Mouse (Mus musculus): ENCODE data around the gene Abhd17b. TPM values are rescaled to one million over a fixed set of nuclear protein-coding genes. Genes with fewer than 3 reads are reported as not detected.

The Abhd17b gene
- polyA plus RNA-seq (2014; fragmentation: Nextera tagmentation; extraction: Ambion mirVana): 39.2 and 42.7 TPM in 2 replicates

DNA sequence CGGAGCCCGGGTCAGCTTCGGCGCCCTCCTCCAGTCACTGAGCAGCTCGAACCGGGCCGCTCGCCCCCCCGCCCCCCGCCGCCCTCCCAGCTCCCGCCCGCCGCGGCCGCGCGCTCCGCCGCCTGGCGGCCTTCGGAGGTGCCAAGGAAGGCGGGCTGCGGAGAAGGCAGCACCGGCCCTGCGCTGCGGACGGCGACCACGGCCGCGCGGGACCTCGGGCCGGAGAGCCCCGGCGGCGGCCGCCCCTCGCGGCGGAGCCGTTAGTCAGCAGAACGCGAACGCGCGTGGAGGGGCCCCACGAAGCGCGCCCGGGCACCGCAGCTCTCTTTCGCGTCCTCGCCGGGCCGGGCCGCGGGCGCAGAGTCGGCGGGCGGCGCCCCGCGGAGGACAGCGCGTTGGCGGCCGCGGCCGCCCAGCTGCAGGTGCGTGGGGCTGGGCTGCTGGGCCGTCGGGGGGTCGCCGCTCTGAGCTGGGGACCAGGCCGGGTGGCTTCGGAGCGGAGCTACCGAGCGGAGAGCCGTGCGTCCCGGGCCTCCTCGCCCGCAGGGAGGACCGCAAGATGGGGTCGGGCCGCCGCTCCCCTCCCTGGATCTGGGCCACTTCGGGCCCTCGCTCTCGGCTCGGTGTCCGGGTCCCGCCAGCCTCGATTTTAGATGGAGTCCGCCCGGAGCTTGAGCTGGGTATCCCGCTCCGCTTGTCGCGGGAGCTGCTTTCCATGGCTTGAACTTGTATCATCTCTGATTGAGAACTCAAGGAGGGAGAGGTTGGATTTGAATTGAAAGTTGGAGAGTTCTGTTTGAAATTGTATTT, at the start of gene Abhd17b:
Gene Abhd17b (plus strand): TSS at position 14 of the 810 bp plus-strand sequence.
- WGBS: 0% methylated on average over 52 of the region's 105 CpGs
- H3K27ac ChIP-seq (replicated peaks; ENCODE audit: low read depth, low read length): peak within 1 kb of the TSS; percentile 97
- peak within 1 kb of the TSS; percentile 88 for H3K4me3 ChIP-seq (ENCODE audit: low read depth, low read length)
- H3K27me3 ChIP-seq (ENCODE audit: control insufficient read depth, insufficient read depth, low read length): no peaks in the 10 kb centered on the region
- H3K9me3 ChIP-seq (replicated peaks; ENCODE audit: control insufficient read depth, low read length): no peaks in the 10 kb centered on the region
- DNase-seq (ENCODE audit: low spot score): peak; percentile 64
- peak; percentile 57 for ATAC-seq (replicated peaks; ENCODE audit: insufficient number of reproducible peaks, low FRiP score, low TSS enrichment, low read depth)
- no peaks in the 10 kb centered on the region for H3K4me1 ChIP-seq (ENCODE audit: control insufficient read depth, insufficient read depth, low read length)
- H3K9ac ChIP-seq (replicated peaks; ENCODE audit: low read length): peak within 1 kb of the TSS; percentile 90
- H3K36me3 ChIP-seq (replicated peaks; ENCODE audit: control insufficient read depth, insufficient read depth, low read depth, low read length): no peaks in the 10 kb centered on the region
- peak within 1 kb of the TSS; percentile 64 for H3K4me2 ChIP-seq (ENCODE audit: low read depth, low read length)

DNA sequence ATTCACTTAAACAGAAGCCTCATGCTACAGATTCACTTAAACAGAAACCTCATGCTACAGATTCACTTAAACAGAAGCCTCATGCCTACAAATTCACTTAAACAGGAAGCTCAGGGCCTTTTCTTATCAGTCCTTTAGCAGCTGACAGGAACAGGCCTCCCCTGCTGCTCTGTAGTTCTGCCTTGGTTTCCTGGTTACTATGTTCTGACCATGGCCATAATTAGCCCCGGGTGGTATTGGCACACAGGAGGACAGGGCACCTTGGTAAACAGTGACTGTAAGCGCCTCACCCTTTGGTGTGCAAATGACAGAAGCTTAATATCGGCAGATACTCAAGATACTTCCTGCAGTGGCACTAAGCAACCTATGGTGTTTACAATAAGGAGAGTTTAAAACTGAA, 49.1 kb upstream of the Abhd17b start:
- no peaks in the 10 kb centered on the region for H3K4me1 ChIP-seq (ENCODE audit: control insufficient read depth, insufficient read depth, low read length)
- no peaks in the 10 kb centered on the region for H3K9me3 ChIP-seq (replicated peaks; ENCODE audit: control insufficient read depth, low read length)
- H3K4me2 ChIP-seq (ENCODE audit: low read depth, low read length): no peak overlapping the region
- no peak overlapping the region for H3K4me3 ChIP-seq (ENCODE audit: low read depth, low read length)
- DNase-seq (ENCODE audit: low spot score) (no peak), ATAC-seq (replicated peaks; ENCODE audit: insufficient number of reproducible peaks, low FRiP score, low TSS enrichment, low read depth) (no peak)
- no peak overlapping the region for H3K27ac ChIP-seq (replicated peaks; ENCODE audit: low read depth, low read length)
- 77% methylated on average over 3 of the region's 3 CpGs for WGBS
- H3K27me3 ChIP-seq (ENCODE audit: control insufficient read depth, insufficient read depth, low read length): no peaks in the 10 kb centered on the region
- H3K36me3 ChIP-seq (replicated peaks; ENCODE audit: control insufficient read depth, insufficient read depth, low read depth, low read length): no peaks in the 10 kb centered on the region
- H3K9ac ChIP-seq (replicated peaks; ENCODE audit: low read length): no peak overlapping the region

DNA sequence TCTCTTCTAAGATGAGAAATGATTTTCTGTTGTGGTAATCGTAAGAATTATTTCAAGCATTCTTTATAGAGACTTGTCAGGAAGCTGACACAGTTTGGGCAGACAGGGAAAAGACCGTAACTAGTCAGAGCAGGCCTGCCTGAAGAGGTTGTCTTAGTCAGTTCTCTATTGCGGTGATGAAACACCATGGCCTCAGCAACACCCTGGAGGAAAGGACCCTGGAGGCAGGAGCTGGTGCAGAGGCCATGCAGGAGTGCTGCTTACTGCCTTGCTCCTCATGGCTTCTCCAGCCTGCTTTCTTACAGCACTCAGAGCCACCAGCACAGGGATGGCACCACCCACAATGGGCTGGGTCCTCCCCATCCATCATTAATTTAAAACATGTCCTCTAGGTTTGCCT, 47.7 kb upstream of the Abhd17b start:
- Histone ChIP-seq H3K27ac (replicated peaks; ENCODE audit: low read depth, low read length) (no peak overlapping the region), H3K4me2 (ENCODE audit: low read depth, low read length) (no peak overlapping the region), H3K4me1 (ENCODE audit: control insufficient read depth, insufficient read depth, low read length) (no peaks in the 10 kb centered on the region), H3K27me3 (ENCODE audit: control insufficient read depth, insufficient read depth, low read length) (no peaks in the 10 kb centered on the region), H3K9ac (replicated peaks; ENCODE audit: low read length) (no peak overlapping the region), H3K9me3 (replicated peaks; ENCODE audit: control insufficient read depth, low read length) (no peaks in the 10 kb centered on the region), H3K36me3 (replicated peaks; ENCODE audit: control insufficient read depth, insufficient read depth, low read depth, low read length) (no peaks in the 10 kb centered on the region), H3K4me3 (ENCODE audit: low read depth, low read length) (no peak overlapping the region)
- ATAC-seq (replicated peaks; ENCODE audit: insufficient number of reproducible peaks, low FRiP score, low TSS enrichment, low read depth) (no peak), DNase-seq (ENCODE audit: low spot score) (no peak)
- WGBS: 89% methylated on average over 3 of the region's 3 CpGs

DNA sequence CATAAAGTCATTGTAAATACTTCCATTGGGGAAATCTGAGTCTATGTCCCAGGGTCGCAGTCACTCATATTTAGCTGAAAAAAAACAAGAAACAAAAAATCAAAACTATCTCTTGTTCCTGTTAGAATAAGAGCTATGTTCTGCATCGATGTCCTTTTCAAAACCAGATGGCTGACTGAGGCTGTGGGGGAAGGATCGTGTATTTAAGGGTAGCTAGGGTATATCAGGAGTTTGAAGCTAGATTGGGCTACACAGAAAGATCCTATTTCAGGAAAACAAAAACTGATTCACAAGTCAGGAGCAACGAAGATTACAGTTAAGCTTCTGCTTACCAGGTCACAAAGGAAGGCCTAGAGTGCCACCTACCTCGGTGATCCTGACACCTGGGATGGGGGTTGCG, 42.7 kb upstream of the Abhd17b start:
- WGBS: 71% methylated on average over 6 of the region's 6 CpGs
- Histone ChIP-seq H3K36me3 (replicated peaks; ENCODE audit: control insufficient read depth, insufficient read depth, low read depth, low read length) (no peaks in the 10 kb centered on the region), H3K27ac (replicated peaks; ENCODE audit: low read depth, low read length) (no peak overlapping the region), H3K4me3 (ENCODE audit: low read depth, low read length) (no peak overlapping the region), H3K9me3 (replicated peaks; ENCODE audit: control insufficient read depth, low read length) (no peaks in the 10 kb centered on the region), H3K27me3 (ENCODE audit: control insufficient read depth, insufficient read depth, low read length) (no peaks in the 10 kb centered on the region), H3K9ac (replicated peaks; ENCODE audit: low read length) (no peak overlapping the region), H3K4me1 (ENCODE audit: control insufficient read depth, insufficient read depth, low read length) (no peaks in the 10 kb centered on the region), H3K4me2 (ENCODE audit: low read depth, low read length) (no peak overlapping the region)
- DNase-seq (ENCODE audit: low spot score) (no peak), ATAC-seq (replicated peaks; ENCODE audit: insufficient number of reproducible peaks, low FRiP score, low TSS enrichment, low read depth) (no peak)

DNA sequence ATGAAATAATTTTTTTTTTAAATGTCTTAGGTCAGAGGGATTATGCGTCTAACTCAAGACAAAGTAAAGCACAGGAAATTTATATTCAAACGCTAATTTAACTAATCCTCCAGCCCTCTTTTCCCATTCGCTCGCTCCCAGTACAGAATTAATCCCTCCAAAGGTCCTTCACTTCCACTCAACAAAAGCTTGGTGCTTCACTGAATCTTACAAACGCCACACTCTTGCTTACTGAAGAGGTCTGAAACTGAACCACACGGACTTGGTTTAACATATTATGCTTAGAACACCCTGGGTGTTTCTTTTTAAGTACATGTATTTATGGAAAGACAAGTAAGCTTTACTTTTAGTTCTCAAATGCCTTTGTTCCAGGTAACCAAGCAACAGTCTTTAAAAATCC, 41.7 kb upstream of the Abhd17b start:
- H3K27ac ChIP-seq (replicated peaks; ENCODE audit: low read depth, low read length): no peak overlapping the region
- H3K27me3 ChIP-seq (ENCODE audit: control insufficient read depth, insufficient read depth, low read length): no peaks in the 10 kb centered on the region
- WGBS: 47% methylated on average over 6 of the region's 6 CpGs
- no peaks in the 10 kb centered on the region for H3K36me3 ChIP-seq (replicated peaks; ENCODE audit: control insufficient read depth, insufficient read depth, low read depth, low read length)
- no peak overlapping the region for H3K4me2 ChIP-seq (ENCODE audit: low read depth, low read length)
- no peaks in the 10 kb centered on the region for H3K9me3 ChIP-seq (replicated peaks; ENCODE audit: control insufficient read depth, low read length)
- H3K4me3 ChIP-seq (ENCODE audit: low read depth, low read length): no peak overlapping the region
- H3K9ac ChIP-seq (replicated peaks; ENCODE audit: low read length): no peak overlapping the region
- no peak for DNase-seq (ENCODE audit: low spot score)
- no peak for ATAC-seq (replicated peaks; ENCODE audit: insufficient number of reproducible peaks, low FRiP score, low TSS enrichment, low read depth)
- no peaks in the 10 kb centered on the region for H3K4me1 ChIP-seq (ENCODE audit: control insufficient read depth, insufficient read depth, low read length)

DNA sequence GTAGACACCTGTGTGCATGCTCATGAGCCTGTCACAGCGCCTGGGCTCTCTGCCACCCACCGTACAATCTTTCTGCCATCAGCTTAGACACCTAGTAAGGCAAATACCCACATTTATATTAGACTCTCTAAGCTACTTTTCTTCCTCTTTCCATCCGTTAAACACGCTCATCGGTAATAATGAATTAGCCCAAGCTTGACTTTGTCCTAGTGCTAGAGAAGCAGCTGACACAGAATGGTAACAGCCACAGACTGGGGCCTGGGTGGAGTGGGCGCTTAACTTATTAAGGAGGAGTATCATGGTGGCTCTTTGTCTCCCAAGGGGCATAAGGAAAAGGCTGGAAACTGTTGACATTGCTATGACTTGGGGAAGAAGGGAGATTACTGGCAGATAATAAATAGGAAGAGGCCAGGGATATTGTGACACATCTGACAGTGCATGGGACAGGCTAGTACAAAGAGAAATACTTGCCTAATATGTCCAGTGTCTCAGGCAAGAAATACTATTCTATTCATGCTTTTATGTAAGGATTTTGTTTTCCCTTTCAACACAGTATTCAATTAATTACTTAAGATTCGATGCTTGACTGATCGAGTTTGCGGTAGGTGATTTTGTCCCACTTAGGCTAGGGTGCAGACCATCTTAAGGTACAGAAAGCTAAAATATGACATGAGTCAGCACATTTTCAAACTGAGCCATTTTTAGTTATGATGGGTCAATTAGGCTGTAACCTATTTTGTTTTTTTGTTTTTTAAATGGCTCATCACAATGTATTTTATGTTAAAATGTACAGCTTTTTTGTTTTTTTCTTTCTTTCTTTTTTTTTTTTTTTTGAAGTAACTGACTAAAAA, 41.0 kb upstream of the Abhd17b start:
- DNase-seq (ENCODE audit: low spot score) (no peak), ATAC-seq (replicated peaks; ENCODE audit: insufficient number of reproducible peaks, low FRiP score, low TSS enrichment, low read depth) (no peak)
- H3K4me2 ChIP-seq (ENCODE audit: low read depth, low read length): no peak overlapping the region
- no peaks in the 10 kb centered on the region for H3K36me3 ChIP-seq (replicated peaks; ENCODE audit: control insufficient read depth, insufficient read depth, low read depth, low read length)
- WGBS: 85% methylated on average over 9 of the region's 9 CpGs
- no peak overlapping the region for H3K27ac ChIP-seq (replicated peaks; ENCODE audit: low read depth, low read length)
- H3K9me3 ChIP-seq (replicated peaks; ENCODE audit: control insufficient read depth, low read length): no peaks in the 10 kb centered on the region
- H3K9ac ChIP-seq (replicated peaks; ENCODE audit: low read length): no peak overlapping the region
- no peak overlapping the region for H3K4me3 ChIP-seq (ENCODE audit: low read depth, low read length)
- no peaks in the 10 kb centered on the region for H3K27me3 ChIP-seq (ENCODE audit: control insufficient read depth, insufficient read depth, low read length)
- H3K4me1 ChIP-seq (ENCODE audit: control insufficient read depth, insufficient read depth, low read length): no peaks in the 10 kb centered on the region

DNA sequence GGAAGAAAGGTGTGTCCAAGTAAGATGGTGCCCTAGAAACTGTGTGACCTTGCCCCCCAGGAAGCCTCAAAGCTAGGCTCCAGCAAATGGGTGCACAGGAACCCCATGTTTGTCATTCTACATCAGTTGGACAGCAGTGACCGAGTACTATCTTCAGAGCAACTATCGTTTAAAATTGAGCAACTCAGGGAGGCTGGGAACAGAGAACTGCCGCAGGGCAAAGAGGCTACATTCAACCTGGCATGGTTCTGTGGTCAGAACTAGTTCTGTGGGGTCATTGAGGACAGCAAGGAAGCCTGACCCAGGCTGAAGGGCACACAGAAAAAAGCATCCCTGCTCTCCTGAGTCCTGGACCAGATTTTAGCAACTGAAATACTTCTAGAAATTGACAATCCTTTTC, 37.2 kb upstream of the Abhd17b start:
- no peak overlapping the region for H3K9ac ChIP-seq (replicated peaks; ENCODE audit: low read length)
- H3K36me3 ChIP-seq (replicated peaks; ENCODE audit: control insufficient read depth, insufficient read depth, low read depth, low read length): no peaks in the 10 kb centered on the region
- no peaks in the 10 kb centered on the region for H3K9me3 ChIP-seq (replicated peaks; ENCODE audit: control insufficient read depth, low read length)
- H3K4me1 ChIP-seq (ENCODE audit: control insufficient read depth, insufficient read depth, low read length): no peaks in the 10 kb centered on the region
- no peak overlapping the region for H3K4me3 ChIP-seq (ENCODE audit: low read depth, low read length)
- no peak overlapping the region for H3K27ac ChIP-seq (replicated peaks; ENCODE audit: low read depth, low read length)
- DNase-seq (ENCODE audit: low spot score) (no peak), ATAC-seq (replicated peaks; ENCODE audit: insufficient number of reproducible peaks, low FRiP score, low TSS enrichment, low read depth) (no peak)
- H3K27me3 ChIP-seq (ENCODE audit: control insufficient read depth, insufficient read depth, low read length): no peaks in the 10 kb centered on the region
- H3K4me2 ChIP-seq (ENCODE audit: low read depth, low read length): no peak overlapping the region
- 93% methylated on average over 3 of the region's 3 CpGs for WGBS

Data from embryonic facial prominence, embryonic 11.5 days (tissue).